Mouse (Mus musculus) ES-E14 (cell line): Measurements from ENCODE around the gene Gm37419. TPM values are rescaled to one million over a fixed set of nuclear protein-coding genes. Genes with fewer than 3 reads are reported as not detected.

Experiments
- DNase-seq: peaks from one replicate; pipeline ENCODE4 v3.0.0-alpha.2; 2013; ENCODE audit warnings: low read depth, low spot score
- H3K27ac ChIP-seq: 2 replicates; pipeline ENCODE4 v1.5.1; 2012; ENCODE audit warnings: low read depth, mild to moderate bottlenecking, low read length, moderate library complexity, mixed read lengths; ENCODE audit not compliant: poor library complexity, insufficient read depth, severe bottlenecking
- H3K36me3 ChIP-seq: 2 replicates; pipeline ENCODE4 v1.6.1; 2012; ENCODE audit warnings: mild to moderate bottlenecking, low read length, moderate library complexity, mixed read lengths; ENCODE audit not compliant: control insufficient read depth, poor library complexity, insufficient read depth, severe bottlenecking
- H3K4me1 ChIP-seq, 2 experiments: fragments of 150-350 bp in 1 of 2; sonication (generic) in 1 of 2; 2 replicates each; pipeline ENCODE4 v1.6.1; 2012; ENCODE audit warnings: low read length in 2 of 2, mild to moderate bottlenecking in 1 of 2, mixed read lengths in 1 of 2; ENCODE audit not compliant: control insufficient read depth in 2 of 2, insufficient read depth in 2 of 2, poor library complexity in 1 of 2
- H3K4me3 ChIP-seq, 2 experiments: fragments of 150-350 bp in 1 of 2; sonication (generic) in 1 of 2; 2 replicates each; pipeline ENCODE4 v1.5.1; 2012; ENCODE audit warnings: low read length in 2 of 2, low read depth in 1 of 2, mild to moderate bottlenecking in 1 of 2, mixed read lengths in 1 of 2; ENCODE audit not compliant: insufficient read depth in 1 of 2, poor library complexity in 1 of 2, severe bottlenecking in 1 of 2
- H3K9ac ChIP-seq: 2 replicates; pipeline ENCODE4 v1.6.1; 2012; ENCODE audit warnings: low read depth, mild to moderate bottlenecking, low read length, mixed read lengths; ENCODE audit not compliant: poor library complexity, insufficient read depth, severe bottlenecking
- H3K9me3 ChIP-seq: fragments of 150-350 bp; sonication (generic); 2 replicates; pipeline ENCODE4 v1.6.1; 2012; ENCODE audit warnings: low read depth, mild to moderate bottlenecking, low read length; ENCODE audit not compliant: control insufficient read depth, insufficient read depth
- CHD2 ChIP-seq: IDR thresholded peaks from 2 replicates; pipeline ENCODE4 v1.6.1; 2014; ENCODE audit warnings: mild to moderate bottlenecking, low read depth, low read length, inconsistent platforms
- HCFC1 ChIP-seq: IDR thresholded peaks from 2 replicates; pipeline ENCODE4 v1.6.1; 2012; ENCODE audit warnings: low read length, inconsistent platforms, borderline replicate concordance; ENCODE audit not compliant: insufficient read depth
- MAFK ChIP-seq: IDR thresholded peaks from 2 replicates; pipeline ENCODE4 v1.6.1; 2014; ENCODE audit warnings: mild to moderate bottlenecking, low read depth, low read length, inconsistent platforms; ENCODE audit not compliant: insufficient read depth
- ZC3H11A ChIP-seq: IDR thresholded peaks from 2 replicates; pipeline ENCODE4 v1.6.1; 2012; ENCODE audit warnings: low read depth, mild to moderate bottlenecking, inconsistent platforms, low read length, borderline replicate concordance
- ZNF384 ChIP-seq: IDR thresholded peaks from 2 replicates; pipeline ENCODE4 v1.6.1; 2012; ENCODE audit warnings: low read depth, low read length, inconsistent platforms
- in situ Hi-C, 2 experiments: fragments of 600-800 bp; cut with MboI; formaldehyde crosslinking; loops; one replicate each; pipeline ENCODE4 v1.15.1; 2025; ENCODE audit warnings: low sequenced_read_pairs in 2 of 2, inconsistent platforms in 1 of 2; ENCODE audit not compliant: unreplicated experiment in 2 of 2
- total RNA-seq: library from RNA; depleted of rRNA; stranded (reverse); fragments of 300-350 nt; gene quantifications from 2 replicates; pipeline ENCODE4 v1.2.3, GENCODE M21; 2012

The Gm37419 gene
- total RNA-seq, 1 experiment, result not detected

DNA sequence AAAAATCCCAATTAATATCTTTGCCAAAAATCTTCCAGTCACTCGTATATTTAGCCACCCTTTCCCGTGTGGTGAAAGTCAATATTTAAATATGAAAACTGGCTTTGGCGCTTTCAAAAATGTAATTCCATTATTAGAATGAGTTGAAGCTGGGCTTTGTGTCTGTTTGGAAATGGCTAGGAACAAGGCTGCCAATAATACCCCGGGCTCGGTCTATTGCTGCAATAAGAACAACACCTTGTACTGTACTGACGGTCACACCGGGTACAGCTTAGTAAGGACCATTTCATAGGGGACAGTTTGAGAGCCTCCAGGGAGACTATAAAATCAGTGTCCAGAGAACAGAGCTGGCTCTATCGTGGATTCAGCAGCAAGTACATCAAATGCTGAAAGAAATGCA is 17.6 kb downstream of the Gm37419 start:
- Histone ChIP-seq H3K4me1 (no peaks in the 10 kb centered on the region), H3K4me3 (no peak overlapping the region), H3K9me3 (no peaks in the 10 kb centered on the region), H3K27ac (no peak overlapping the region), H3K9ac (no peak overlapping the region), H3K36me3 (no peaks in the 10 kb centered on the region)
- DNase-seq, result no peak
- TF ChIP-seq ZC3H11A (no peak), CHD2 (no peak), HCFC1 (no peak)
- in situ Hi-C loops, result no loop called here

DNA sequence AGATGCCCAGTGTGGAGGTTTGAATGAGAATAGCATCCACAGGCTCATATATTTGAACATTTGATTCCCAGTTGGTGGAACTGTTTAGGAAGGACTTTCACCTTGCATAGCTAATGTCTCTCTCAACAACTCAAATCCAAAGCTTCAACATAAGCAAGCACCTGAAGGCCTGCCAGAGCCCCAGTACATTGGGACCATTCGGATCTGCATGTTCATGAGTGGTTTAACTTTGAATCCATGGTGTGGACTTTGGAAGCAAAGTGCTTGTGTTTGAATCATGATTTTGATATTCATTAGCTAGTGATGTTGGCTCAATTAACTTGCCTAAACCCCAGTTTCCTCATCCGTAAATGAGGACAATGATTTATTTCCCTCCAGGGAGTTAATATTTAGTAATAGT is 21.6 kb downstream of the Gm37419 start:
- no peak overlapping the region for H3K9ac ChIP-seq
- no peaks in the 10 kb centered on the region for H3K9me3 ChIP-seq
- in situ Hi-C loops, result no loop called here
- no peak overlapping the region for H3K27ac ChIP-seq
- DNase-seq, result no peak
- H3K36me3 ChIP-seq, result no peaks in the 10 kb centered on the region
- TF ChIP-seq ZC3H11A (no peak), HCFC1 (no peak), MAFK (no peak), CHD2 (no peak), ZNF384 (no peak)
- H3K4me3 ChIP-seq, result no peak overlapping the region
- H3K4me1 ChIP-seq, result no peaks in the 10 kb centered on the region

DNA sequence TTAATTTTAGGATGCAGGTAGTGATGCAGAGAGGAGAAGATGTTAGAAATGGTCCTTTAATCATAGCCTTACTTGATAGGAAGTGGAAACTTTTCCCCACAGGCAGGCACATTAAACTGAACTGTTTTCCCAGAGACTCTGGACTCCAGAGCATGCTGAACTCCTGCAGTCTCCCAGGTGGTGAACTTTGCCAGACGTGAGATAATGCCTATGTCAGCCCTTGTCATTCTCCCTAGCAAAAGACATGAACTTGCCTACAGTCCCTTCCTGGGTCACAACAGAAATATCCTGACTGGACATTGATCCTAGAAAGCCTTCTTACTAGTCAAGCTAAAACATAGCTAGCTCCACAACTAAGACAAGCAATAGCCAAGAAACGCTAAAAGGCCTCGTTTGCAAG is 23.0 kb downstream of the Gm37419 start:
- Histone ChIP-seq H3K9me3 (no peaks in the 10 kb centered on the region), H3K27ac (no peak overlapping the region), H3K36me3 (no peaks in the 10 kb centered on the region), H3K4me1 (no peaks in the 10 kb centered on the region), H3K9ac (no peak overlapping the region), H3K4me3 (no peak overlapping the region)
- TF ChIP-seq HCFC1 (no peak), MAFK (no peak), CHD2 (no peak), ZNF384 (no peak), ZC3H11A (no peak)
- in situ Hi-C loops, result no loop called here
- no peak for DNase-seq

DNA sequence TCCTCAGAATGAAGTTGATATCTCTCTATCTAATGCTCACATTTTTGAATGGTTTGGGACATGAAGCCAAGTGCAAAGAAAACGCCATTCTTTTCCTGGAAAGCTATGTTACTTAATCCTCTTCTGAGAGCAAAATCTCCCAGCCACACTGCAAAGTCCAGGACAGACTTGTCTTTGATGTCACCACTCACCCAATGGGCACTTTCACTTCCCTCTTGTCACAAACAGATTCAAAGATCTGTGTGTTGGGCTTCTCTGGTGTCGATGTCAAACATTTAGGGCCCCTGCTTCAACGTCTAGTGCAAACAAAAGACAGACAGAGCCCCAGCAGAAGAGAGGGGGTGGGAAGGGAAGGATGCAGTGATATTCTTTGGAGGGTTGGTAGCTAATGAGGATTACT is 23.8 kb downstream of the Gm37419 start:
- TF ChIP-seq MAFK (no peak), HCFC1 (no peak)
- in situ Hi-C loops, result no loop called here

DNA sequence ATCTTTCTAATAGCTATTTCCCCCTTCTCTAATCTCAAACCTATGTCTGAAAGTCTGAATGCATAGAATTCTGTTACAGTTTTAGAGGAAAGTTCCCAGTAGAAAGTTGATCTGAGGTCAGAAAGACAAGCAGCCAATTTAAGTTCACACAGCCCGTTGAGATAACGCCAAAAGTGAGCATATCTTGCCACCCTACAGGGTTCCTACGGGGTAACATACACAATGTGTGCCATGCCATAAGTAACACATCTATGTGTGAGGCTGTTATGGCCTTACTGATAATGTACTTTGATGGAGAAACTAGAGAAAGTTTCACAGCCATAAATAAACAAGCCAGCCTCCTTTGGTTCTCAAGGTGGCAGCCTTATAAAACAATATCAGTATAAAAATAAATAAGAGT is 26.1 kb downstream of the Gm37419 start:
- H3K27ac ChIP-seq, result no peak overlapping the region
- no peak overlapping the region for H3K9ac ChIP-seq
- no peak for DNase-seq
- no peaks in the 10 kb centered on the region for H3K9me3 ChIP-seq
- in situ Hi-C loops, result no loop called here
- no peak for TF ChIP-seq HCFC1
- no peak for TF ChIP-seq ZNF384
- no peak for TF ChIP-seq ZC3H11A
- TF ChIP-seq CHD2, result no peak
- TF ChIP-seq MAFK, result no peak
- H3K4me1 ChIP-seq, result no peaks in the 10 kb centered on the region
- no peaks in the 10 kb centered on the region for H3K36me3 ChIP-seq
- H3K4me3 ChIP-seq, result no peak overlapping the region

More for the DNA sequence above, 23.8 kb downstream of the Gm37419 start:
- no peaks in the 10 kb centered on the region for H3K4me1 ChIP-seq
- no peak overlapping the region for H3K9ac ChIP-seq
- no peaks in the 10 kb centered on the region for H3K36me3 ChIP-seq
- H3K9me3 ChIP-seq, result no peaks in the 10 kb centered on the region
- H3K27ac ChIP-seq, result no peak overlapping the region
- no peak for DNase-seq
- H3K4me3 ChIP-seq, result no peak overlapping the region
